Comparison of ENCODE assay signal across 8 mouse cellular contexts in the genomic region with DNA sequence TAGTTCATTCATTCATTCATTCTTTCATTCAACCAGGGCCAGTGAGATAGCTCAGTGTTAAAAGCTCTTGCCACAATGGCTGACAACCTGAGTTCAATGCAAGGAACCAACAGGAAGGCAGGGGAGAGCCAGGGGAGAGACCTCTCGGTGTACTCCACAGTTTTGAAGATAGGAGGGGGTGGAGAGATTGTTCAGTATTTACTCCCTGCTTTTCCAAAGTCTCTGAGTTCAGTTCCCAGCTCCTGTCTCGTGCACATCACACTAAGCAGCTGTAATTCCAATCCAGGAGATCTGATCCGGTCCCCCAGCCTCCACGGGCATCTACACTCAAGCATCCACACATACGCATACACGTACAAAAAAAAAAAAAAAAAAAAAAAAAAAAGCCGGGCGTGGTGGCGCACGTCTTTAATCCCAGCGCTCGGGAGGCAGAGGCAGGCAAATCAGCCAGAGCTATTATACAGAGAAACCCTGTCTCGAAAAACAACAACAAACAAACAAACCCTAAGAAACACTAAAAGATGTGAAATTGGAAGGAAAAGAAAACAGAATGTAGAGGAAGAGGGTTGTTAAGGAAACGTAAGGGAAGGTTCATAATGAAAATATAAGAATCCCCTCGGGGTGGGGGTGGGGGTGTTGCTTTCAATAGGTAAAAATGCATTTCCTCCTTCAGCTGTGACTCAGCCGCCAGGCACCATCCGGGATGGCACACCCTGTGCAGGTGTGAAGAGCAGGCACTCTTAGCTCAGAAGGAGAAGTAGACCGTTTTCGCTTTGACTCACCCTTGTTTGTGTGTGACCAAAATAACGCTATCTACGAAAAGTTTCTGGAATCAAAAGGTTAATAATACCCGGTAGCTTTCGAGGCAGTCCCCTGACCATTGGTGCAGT. TPM values are rescaled to one million over a fixed set of nuclear protein-coding genes. Genes with fewer than 3 reads are reported as not detected.
DNase-seq lines count a peak whose midpoint lies in the region; ATAC-seq lines count a peak whose summit lies in the region.

No protein-coding gene starts in this region.

- no peaks in the 10 kb centered on the region for H3K4me1 ChIP-seq in neural tube, embryonic 11.5 days (ENCODE audit: control insufficient read depth, insufficient read depth, low read length)
- no peaks in the 10 kb centered on the region for H3K4me1 ChIP-seq in forebrain, embryonic 16.5 days (replicated peaks; ENCODE audit: control insufficient read depth, insufficient read depth, low read length)
- peaks cover 4% of the 10 kb centered on the region; the same call in 1 of the 2 replicates for H3K4me1 ChIP-seq in liver, embryonic 11.5 days (replicated peaks; ENCODE audit: control insufficient read depth, insufficient read depth, low read length)

- H3K4me2 ChIP-seq in neural tube, embryonic 11.5 days (ENCODE audit: low read depth), result peak overlapping the region; percentile 21
- H3K4me2 ChIP-seq in forebrain, embryonic 16.5 days (ENCODE audit: low read length), result peak overlapping the region; percentile 30; the same call in 1 of the 2 replicates
- peak overlapping the region; percentile 68 for H3K4me2 ChIP-seq in liver, embryonic 11.5 days

- H3K4me3 ChIP-seq in neural tube, embryonic 11.5 days (ENCODE audit: low read depth, low read length), result no peak overlapping the region
- H3K4me3 ChIP-seq in forebrain, embryonic 16.5 days (replicated peaks; ENCODE audit: low read length), result no peak overlapping the region; the same call in 1 of the 2 replicates
- peak overlapping the region; percentile 30 for H3K4me3 ChIP-seq in liver, embryonic 11.5 days (ENCODE audit: low read depth, low read length)

- H3K9ac ChIP-seq in neural tube, embryonic 11.5 days (ENCODE audit: low read length), result no peak overlapping the region
- H3K9ac ChIP-seq in forebrain, embryonic 16.5 days (replicated peaks; ENCODE audit: low read depth, low read length), result no peak overlapping the region
- H3K9ac ChIP-seq in liver, embryonic 11.5 days (ENCODE audit: low read depth, low read length), result 0 out of 2 replicates have a peak overlapping the region, but pooled peaks have one; percentile 5

- no peak for ATAC-seq in neural tube, embryonic 11.5 days (ENCODE audit: insufficient read depth, low FRiP score, low TSS enrichment)
- ATAC-seq in forebrain, embryonic 16.5 days, result no peak
- no peak for ATAC-seq in liver, embryonic 11.5 days (replicated peaks; ENCODE audit: low FRiP score)

- 64% methylated on average over 23 of the region's 23 CpGs for WGBS in neural tube, embryonic 11.5 days
- 80% methylated on average over 23 of the region's 23 CpGs for WGBS in forebrain, embryonic 16.5 days
- WGBS in liver, embryonic 11.5 days, result 26% methylated on average over 23 of the region's 23 CpGs

- DNase-seq in neural tube, embryonic 11.5 days (ENCODE audit: low spot score), result no peak
- no peak for DNase-seq in neural tube, embryonic 10.5 days (ENCODE audit: extremely low spot score, low spot score)
- no peak for DNase-seq in liver, embryonic 11.5 days (ENCODE audit: low spot score)
- peak; percentile 78 for DNase-seq in naive thymus-derived CD4-positive, alpha-beta T cell, adult 2 months (ENCODE audit: low read depth)
- no peak for DNase-seq in Muller cell, postnatal 12 days (ENCODE audit: inconsistent ontology term)
- no peak for DNase-seq in c-Kit-positive CD71-positive TER-119-positive erythroid progenitor cells, embryonic 14.5 days (ENCODE audit: low spot score)
- DNase-seq in layer of hippocampus, adult 9-10 months (ENCODE audit: low spot score), result no peak

- H3K36me3 ChIP-seq in neural tube, embryonic 11.5 days (ENCODE audit: control insufficient read depth, insufficient read depth, low read length), result no peaks in the 10 kb centered on the region
- H3K36me3 ChIP-seq in forebrain, embryonic 16.5 days (ENCODE audit: control insufficient read depth, insufficient read depth), result no peaks in the 10 kb centered on the region
- H3K36me3 ChIP-seq in liver, embryonic 11.5 days (ENCODE audit: control insufficient read depth, insufficient read depth, low read length), result no peaks in the 10 kb centered on the region

- no peak overlapping the region for H3K27ac ChIP-seq in neural tube, embryonic 11.5 days (ENCODE audit: low read depth, low read length)
- no peak overlapping the region for H3K27ac ChIP-seq in forebrain, embryonic 16.5 days (ENCODE audit: low read length)
- no peak overlapping the region for H3K27ac ChIP-seq in liver, embryonic 11.5 days (ENCODE audit: low read depth, low read length)

- no peaks in the 10 kb centered on the region for H3K27me3 ChIP-seq in neural tube, embryonic 11.5 days (ENCODE audit: control insufficient read depth, insufficient read depth, low read length)
- no peaks in the 10 kb centered on the region for H3K27me3 ChIP-seq in forebrain, embryonic 16.5 days (replicated peaks; ENCODE audit: control insufficient read depth, insufficient read depth, low read length)
- 0 out of 2 replicates have a peak, but pooled peaks cover 3% of the 10 kb centered on the region for H3K27me3 ChIP-seq in liver, embryonic 11.5 days (replicated peaks; ENCODE audit: control insufficient read depth, insufficient read depth, low read length)

- H3K9me3 ChIP-seq in neural tube, embryonic 11.5 days (ENCODE audit: control insufficient read depth, low read length), result no peaks in the 10 kb centered on the region
- no peaks in the 10 kb centered on the region for H3K9me3 ChIP-seq in forebrain, embryonic 16.5 days (ENCODE audit: control insufficient read depth, low read length)
- no peaks in the 10 kb centered on the region for H3K9me3 ChIP-seq in liver, embryonic 11.5 days (ENCODE audit: control insufficient read depth, low read length)

RNA-seq across cellular contexts. Expression of gene Sub1, which starts 13.2 kb away (rescaled TPM):
- 735 and 745 TPM in 2 replicates for polyA plus RNA-seq in neural tube, embryonic 11.5 days (2014; fragmentation: Nextera tagmentation; extraction: Ambion mirVana)
- polyA plus RNA-seq in forebrain, embryonic 16.5 days (2015; fragmentation: Nextera tagmentation; extraction: Ambion mirVana), result 463 and 464 TPM in 2 replicates
- polyA plus RNA-seq in liver, embryonic 11.5 days (2014; fragmentation: Nextera tagmentation; extraction: Ambion mirVana), result 723 and 790 TPM in 2 replicates
